Mouse (Mus musculus) myocyte (in vitro differentiated cells): ENCODE results near the gene Fam71e1.

Experiments used
- CEBPB ChIP-seq: IDR thresholded peaks from 2 replicates; pipeline ENCODE4 v1.6.1; 2011; ENCODE audit warnings: mild to moderate bottlenecking, moderate library complexity; ENCODE audit not compliant: poor library complexity, insufficient read depth, severe bottlenecking
- E2F4 ChIP-seq: IDR thresholded peaks from one replicate; pipeline ENCODE4 v1.6.1; 2011; ENCODE audit warnings: mild to moderate bottlenecking, control low read depth, moderate library complexity; ENCODE audit not compliant: insufficient read depth
- MAX ChIP-seq: IDR thresholded peaks from one replicate; pipeline ENCODE4 v1.6.1; 2011; ENCODE audit warnings: low read depth, mild to moderate bottlenecking, control low read depth
- MYOG ChIP-seq, 3 experiments: IDR thresholded peaks; one replicate each; pipeline ENCODE4 v1.6.1; 2011; ENCODE audit warnings: control low read depth in 2 of 3, low read depth in 2 of 3, mild to moderate bottlenecking in 2 of 3; ENCODE audit not compliant: insufficient read length in 2 of 3, control insufficient read depth in 1 of 3, insufficient read depth in 1 of 3
- POLR2A ChIP-seq: IDR thresholded peaks from one replicate; pipeline ENCODE4 v1.6.1; 2011; ENCODE audit warnings: low read depth, mild to moderate bottlenecking, control low read depth, moderate library complexity; ENCODE audit not compliant: insufficient read length
- REST ChIP-seq: IDR thresholded peaks from one replicate; pipeline ENCODE4 v1.6.1; 2011; ENCODE audit warnings: mild to moderate bottlenecking, control low read depth, moderate library complexity; ENCODE audit not compliant: insufficient read depth, insufficient read length
- SRF ChIP-seq: IDR thresholded peaks from one replicate; pipeline ENCODE4 v1.6.1; 2011; ENCODE audit warnings: low read depth; ENCODE audit not compliant: control insufficient read depth, insufficient read length
- USF1 ChIP-seq: IDR thresholded peaks from one replicate; pipeline ENCODE4 v1.6.1; 2011; ENCODE audit warnings: low read depth, mild to moderate bottlenecking, control low read depth, moderate library complexity

DNA sequence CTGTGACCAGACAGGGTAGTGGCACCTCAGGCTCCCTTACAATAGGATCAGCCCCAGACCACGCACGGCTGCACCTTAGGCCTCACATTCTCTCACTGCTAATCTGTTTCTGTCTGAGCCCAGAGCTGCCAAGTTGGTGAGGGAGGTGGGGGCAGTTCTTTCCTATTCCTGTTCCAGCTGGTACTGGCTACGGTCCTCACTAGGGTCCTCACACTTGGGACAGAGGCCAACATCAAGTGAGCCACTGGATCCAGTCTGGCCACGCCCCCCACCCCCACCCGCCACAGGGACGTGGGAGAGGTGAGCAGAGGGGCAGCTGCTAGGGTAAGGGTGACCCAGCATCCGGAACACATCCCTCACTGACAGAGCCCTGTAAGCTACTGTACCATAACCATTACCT, 40.6 kb downstream of the Fam71e1 start:
- no peak for TF ChIP-seq POLR2A
- TF ChIP-seq USF1 = no peak
- no peak for TF ChIP-seq REST
- TF ChIP-seq CEBPB = no peak
- no peak for TF ChIP-seq MAX
- no peak for TF ChIP-seq SRF
- TF ChIP-seq E2F4 = no peak
- TF ChIP-seq MYOG (IDR thresholded peaks at IDR 0.05; ENCODE audit: control insufficient read depth in 1 of 3, insufficient read depth in 1 of 3, insufficient read length in 2 of 3, low read depth in 2 of 3) = no peak
